7 mouse cellular contexts compared by ENCODE assay signal in the genomic region with DNA sequence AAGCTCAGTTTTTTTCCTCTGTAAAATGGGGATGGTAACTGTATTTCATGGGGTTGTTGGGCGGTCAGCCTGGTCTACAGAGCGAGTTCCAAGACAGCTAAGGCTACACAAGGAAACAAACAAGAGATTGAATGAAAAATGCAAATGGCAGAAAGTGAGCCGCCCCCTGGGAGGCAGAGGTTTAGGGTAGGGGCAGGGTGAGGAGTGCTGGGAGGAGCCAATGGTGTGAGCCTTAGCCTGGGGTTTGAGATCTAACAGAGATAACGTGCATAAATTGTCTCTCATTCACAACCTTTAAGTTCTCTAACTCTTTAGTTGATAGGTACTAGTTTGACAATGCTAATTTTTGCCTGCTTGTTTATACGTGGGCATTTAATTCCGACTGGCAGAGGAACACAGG. TPM values are rescaled to one million over a fixed set of nuclear protein-coding genes. Genes with fewer than 3 reads are reported as not detected.
DNase-seq lines count a peak whose midpoint lies in the region; ATAC-seq lines count a peak whose summit lies in the region.

No protein-coding gene starts in this region.

- H3K36me3 ChIP-seq in lung, embryonic 16.5 days (ENCODE audit: control insufficient read depth, insufficient read depth, low read length): no peaks in the 10 kb centered on the region
- peaks cover 2% of the 10 kb centered on the region; the same call in 1 of the 2 replicates for H3K36me3 ChIP-seq in limb, embryonic 11.5 days (ENCODE audit: control insufficient read depth, insufficient read depth, low read length)
- no peaks in the 10 kb centered on the region for H3K36me3 ChIP-seq in neural tube, embryonic 14.5 days (ENCODE audit: control insufficient read depth, insufficient read depth, low read length)

- H3K27ac ChIP-seq in lung, embryonic 16.5 days (ENCODE audit: low read length): no peak overlapping the region
- no peak overlapping the region for H3K27ac ChIP-seq in limb, embryonic 11.5 days (replicated peaks; ENCODE audit: low read depth, low read length)
- H3K27ac ChIP-seq in neural tube, embryonic 14.5 days (ENCODE audit: low read depth, low read length): no peak overlapping the region

- H3K4me2 ChIP-seq in lung, embryonic 16.5 days (ENCODE audit: low read depth, low read length): peak overlapping the region; percentile 56
- peak overlapping the region; percentile 24; the same call in 1 of the 2 replicates for H3K4me2 ChIP-seq in limb, embryonic 11.5 days (ENCODE audit: low read depth, severe bottlenecking)
- H3K4me2 ChIP-seq in neural tube, embryonic 14.5 days (ENCODE audit: low read depth, low read length): peak overlapping the region; percentile 44

- H3K27me3 ChIP-seq in lung, embryonic 16.5 days (ENCODE audit: control insufficient read depth, insufficient read depth, low read depth, low read length): no peaks in the 10 kb centered on the region
- H3K27me3 ChIP-seq in limb, embryonic 11.5 days (ENCODE audit: control insufficient read depth, insufficient read depth, low read length): no peaks in the 10 kb centered on the region
- no peaks in the 10 kb centered on the region for H3K27me3 ChIP-seq in neural tube, embryonic 14.5 days (ENCODE audit: control insufficient read depth, insufficient read depth, low read length)

- H3K4me1 ChIP-seq in lung, embryonic 16.5 days (replicated peaks; ENCODE audit: control insufficient read depth, insufficient read depth, low read length): peaks cover 4% of the 10 kb centered on the region
- no peaks in the 10 kb centered on the region for H3K4me1 ChIP-seq in limb, embryonic 11.5 days (ENCODE audit: control insufficient read depth, insufficient read depth, low read length)
- H3K4me1 ChIP-seq in neural tube, embryonic 14.5 days (ENCODE audit: control insufficient read depth, insufficient read depth, low read length): no peaks in the 10 kb centered on the region

- H3K9ac ChIP-seq in lung, embryonic 16.5 days (ENCODE audit: low read length): no peak overlapping the region
- no peak overlapping the region for H3K9ac ChIP-seq in limb, embryonic 11.5 days (ENCODE audit: low read length)
- H3K9ac ChIP-seq in neural tube, embryonic 14.5 days (replicated peaks; ENCODE audit: low read depth, low read length): no peak overlapping the region

- no peaks in the 10 kb centered on the region for H3K9me3 ChIP-seq in lung, embryonic 16.5 days (ENCODE audit: control insufficient read depth, low read length)
- no peaks in the 10 kb centered on the region for H3K9me3 ChIP-seq in limb, embryonic 11.5 days (ENCODE audit: control insufficient read depth, low read length)
- H3K9me3 ChIP-seq in neural tube, embryonic 14.5 days (ENCODE audit: control insufficient read depth, low read length): no peaks in the 10 kb centered on the region

- 17% methylated on average over 6 of the region's 6 CpGs for WGBS in lung, embryonic 16.5 days
- 17% methylated on average over 6 of the region's 6 CpGs for WGBS in limb, embryonic 11.5 days
- WGBS in neural tube, embryonic 14.5 days: 15% methylated on average over 6 of the region's 6 CpGs

- H3K4me3 ChIP-seq in lung, embryonic 16.5 days (ENCODE audit: low read length): peak overlapping the region; percentile 66
- peak overlapping the region; percentile 60 for H3K4me3 ChIP-seq in limb, embryonic 11.5 days (ENCODE audit: low read depth, low read length)
- peak overlapping the region; percentile 52 for H3K4me3 ChIP-seq in neural tube, embryonic 14.5 days (ENCODE audit: low read depth, low read length)

- peak; percentile 79 for ATAC-seq in lung, embryonic 16.5 days (ENCODE audit: low read depth)
- ATAC-seq in erythroblast, adult 5-6 weeks (replicated peaks; ENCODE audit: low FRiP score, poor library complexity, severe bottlenecking): peak; percentile 49
- ATAC-seq in limb, embryonic 11.5 days (ENCODE audit: insufficient number of reproducible peaks, low FRiP score, low TSS enrichment, low read depth): peak; percentile 88
- peak; percentile 91 for ATAC-seq in neural tube, embryonic 14.5 days (ENCODE audit: low read depth)

- DNase-seq in lung, postnatal 10 days: no peak
- DNase-seq in limb, embryonic 11.5 days (ENCODE audit: low spot score): peak; percentile 31
- DNase-seq in adrenal gland, postnatal 4 days (ENCODE audit: low spot score in 2 of 2): no peak
- no peak for DNase-seq in cerebellum, adult 9-10 months

RNA-seq across cellular contexts. Expression of a gene that starts 0.3 kb away (rescaled TPM):
- polyA plus RNA-seq in lung, embryonic 16.5 days (2015; fragmentation: Nextera tagmentation; extraction: Ambion mirVana): 23.6 and 28.3 TPM in 2 replicates
- 7.7 and 16.9 TPM in 2 replicates for total RNA-seq in erythroblast, adult 5-6 weeks (2015; ENCODE audit: low replicate concordance)
- 6.7 and 8.2 TPM in 2 replicates for total RNA-seq in erythroblast, adult 5-6 weeks (2017; ENCODE audit: low replicate concordance)
- 22.0 and 30.5 TPM in 2 replicates for polyA plus RNA-seq in limb, embryonic 11.5 days (2014; fragmentation: Nextera tagmentation; extraction: Ambion mirVana)
- 20.9 and 22.2 TPM in 2 replicates for polyA plus RNA-seq in neural tube, embryonic 14.5 days (2014; fragmentation: Nextera tagmentation; extraction: Ambion mirVana)
- total RNA-seq in adrenal gland, postnatal 4 days (2021): 1 to 10 TPM; 7.1 to 8.0 TPM

RNA-seq across cellular contexts. Expression of a gene that starts 20.2 kb away (rescaled TPM):
- not detected in 2 replicates for polyA plus RNA-seq in lung, embryonic 16.5 days (2015; fragmentation: Nextera tagmentation; extraction: Ambion mirVana)
- total RNA-seq in erythroblast, adult 5-6 weeks (2015; ENCODE audit: low replicate concordance): not detected in 2 replicates
- not detected in 2 replicates for total RNA-seq in erythroblast, adult 5-6 weeks (2017; ENCODE audit: low replicate concordance)
- polyA plus RNA-seq in limb, embryonic 11.5 days (2014; fragmentation: Nextera tagmentation; extraction: Ambion mirVana): not detected in 2 replicates
- polyA plus RNA-seq in neural tube, embryonic 14.5 days (2014; fragmentation: Nextera tagmentation; extraction: Ambion mirVana): 0.23 TPM in 1 of 2 replicates, not detected in the other
- total RNA-seq in adrenal gland, postnatal 4 days (2021): under 1 TPM; 0.31 to 0.34 TPM
